Mouse (Mus musculus) heart, adult 9 months (tissue): ENCODE results near the gene Chmp1a.

Experiments used
- DNase-seq, 2 experiments: peaks; one replicate each; pipeline ENCODE4 v3.0.0; 2022; ENCODE audit warnings: low spot score in 2 of 2

Gene Chmp1a

GRCm38 (mm10) chr8:123156070-123156773 lies 56.3 kb downstream of the Chmp1a start:
- DNase-seq = no peak

DNA sequence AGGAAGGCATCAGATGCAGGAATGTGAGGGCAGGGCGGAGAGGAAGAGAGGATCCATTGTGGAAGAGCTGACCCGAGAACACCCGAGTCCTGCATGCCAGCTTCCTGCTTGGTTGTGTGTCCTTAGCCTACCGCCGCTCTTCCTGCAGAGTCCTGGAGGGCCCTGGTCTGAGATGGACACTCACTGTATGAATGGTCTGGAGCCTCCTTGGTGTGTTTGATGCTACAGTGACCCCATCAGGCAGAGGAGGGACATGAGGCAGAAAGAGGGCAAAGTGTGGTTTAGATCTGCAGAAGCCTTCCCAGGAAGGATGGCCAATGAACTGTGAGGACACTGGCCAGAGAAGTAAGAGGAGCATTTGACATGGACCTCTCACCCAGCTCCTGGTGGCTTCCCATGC lies 57.4 kb downstream of the Chmp1a start:
- peak in 1 of 2 experiments; percentile 35 for DNase-seq
